Mouse (Mus musculus) erythroblast, embryonic 14.5 days (primary cell): ENCODE measurements around the gene Wnt10b. TPM values are rescaled to one million over a fixed set of nuclear protein-coding genes. Genes with fewer than 3 reads are reported as not detected.

Experiments
- H3K27me3 ChIP-seq: 2 replicates; pipeline ENCODE4 v1.6.1; 2012; ENCODE audit warnings: inconsistent platforms; ENCODE audit not compliant: control insufficient read depth
- H3K36me3 ChIP-seq: 2 replicates; pipeline ENCODE4 v1.6.1; 2012; ENCODE audit warnings: mild to moderate bottlenecking, inconsistent platforms; ENCODE audit not compliant: control insufficient read depth
- H3K4me1 ChIP-seq: 2 replicates; pipeline ENCODE4 v1.6.1; 2012; ENCODE audit warnings: inconsistent platforms; ENCODE audit not compliant: control insufficient read depth
- H3K4me3 ChIP-seq: replicated peaks from 2 replicates; pipeline ENCODE3; 2012; ENCODE audit warnings: moderate library complexity, mild to moderate bottlenecking, inconsistent platforms
- H3K9me3 ChIP-seq: 2 replicates; pipeline ENCODE4 v1.6.1; 2012; ENCODE audit warnings: low read length, inconsistent platforms, mixed read lengths; ENCODE audit not compliant: control insufficient read depth
- GATA1 ChIP-seq: IDR thresholded peaks from 2 replicates; pipeline ENCODE4 v1.6.1; 2012; ENCODE audit warnings: low read length, inconsistent platforms, mixed read lengths
- TAL1 ChIP-seq: IDR thresholded peaks from 3 replicates; pipeline ENCODE4 v1.6.1; 2012; ENCODE audit warnings: low read length, inconsistent platforms, mixed read lengths
- polyA plus RNA-seq: library from polyadenylated mRNA; stranded (reverse); fragments of >175 nt; gene quantifications from 2 replicates; pipeline ENCODE4 v1.2.3, GENCODE M21; 2012

The Wnt10b gene
- polyA plus RNA-seq, 1 experiment, result not detected

DNA sequence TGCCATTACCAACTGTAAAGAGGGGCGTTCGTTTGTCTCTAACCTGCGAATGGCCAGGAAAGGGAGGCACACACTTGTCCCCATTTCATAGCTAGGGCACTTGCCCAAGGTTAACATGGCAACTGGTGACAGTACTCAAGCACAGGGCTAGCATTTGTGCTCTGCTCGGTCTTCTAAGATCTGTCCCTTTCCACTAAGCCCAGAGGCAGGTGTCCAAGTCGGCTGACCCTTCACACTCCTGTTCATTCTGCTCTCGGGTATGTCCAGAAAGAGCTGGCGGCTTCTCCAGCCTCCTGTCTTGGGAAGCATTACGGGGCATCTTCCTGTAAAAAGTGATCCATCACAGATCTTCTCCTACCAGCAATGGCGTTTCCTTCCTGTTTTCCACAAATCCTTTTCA lies 49.6 kb downstream of the Wnt10b start:
- H3K4me3 ChIP-seq, result peak overlapping the region; percentile 63
- peaks cover 23% of the 10 kb centered on the region for H3K4me1 ChIP-seq
- TF ChIP-seq GATA1 (no peak), TAL1 (no peak)
- no peaks in the 10 kb centered on the region for H3K9me3 ChIP-seq
- peaks cover 52% of the 10 kb centered on the region for H3K27me3 ChIP-seq
- no peaks in the 10 kb centered on the region for H3K36me3 ChIP-seq

DNA sequence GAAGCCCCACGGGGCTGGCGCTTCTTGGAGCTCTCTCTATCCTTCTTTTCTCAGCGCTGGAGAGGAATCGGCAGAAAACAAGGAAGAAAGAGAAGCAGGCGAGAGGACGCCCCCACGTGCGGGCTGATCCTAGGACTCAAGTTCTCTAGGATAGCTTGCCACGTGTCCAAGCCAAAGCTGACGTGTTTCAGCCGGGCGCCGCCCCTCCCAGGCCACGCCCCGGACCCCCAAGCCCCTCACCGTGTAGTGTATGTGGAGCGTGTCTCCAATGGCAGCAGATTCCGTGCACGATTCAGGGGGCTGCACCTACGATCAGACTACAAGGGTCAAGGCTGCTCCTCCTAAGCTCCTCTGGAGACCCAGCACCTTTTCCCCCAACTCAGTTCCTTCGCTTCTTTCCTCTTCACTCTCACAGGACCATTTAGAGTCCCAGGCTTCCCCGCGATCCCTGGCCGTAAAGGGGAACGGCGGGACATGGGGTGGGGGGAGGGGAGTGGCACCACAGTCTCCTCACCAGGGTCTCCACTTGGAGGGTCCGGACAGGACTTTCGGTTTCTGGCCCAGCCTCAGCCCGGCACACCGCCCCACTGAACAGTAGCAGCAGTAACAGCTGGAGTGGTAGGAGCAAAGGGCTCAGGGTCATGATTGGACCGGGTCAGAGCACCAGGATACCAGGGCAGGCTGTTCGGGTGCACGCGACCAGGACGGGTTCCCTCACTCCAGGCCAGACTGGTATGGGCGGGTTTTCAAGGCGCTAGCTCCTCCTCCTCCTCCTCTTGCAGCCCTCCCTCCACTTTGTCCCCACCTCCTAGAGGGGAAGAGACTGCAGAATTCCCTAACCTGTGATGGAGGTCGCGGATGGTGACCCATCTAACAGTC lies 50.3 kb downstream of the Wnt10b start, which contains the start of gene Fkbp11:
Gene Fkbp11 (minus strand): TSS at position 756 of the 879 bp plus-strand sequence.
- no peak for TF ChIP-seq GATA1
- no peak for TF ChIP-seq TAL1
- Histone ChIP-seq H3K9me3 (no peaks in the 10 kb centered on the region), H3K4me1 (peaks cover 17% of the 10 kb centered on the region), H3K27me3 (peaks cover 58% of the 10 kb centered on the region), H3K4me3 (peak within 1 kb of the TSS; percentile 63), H3K36me3 (no peaks in the 10 kb centered on the region)

DNA sequence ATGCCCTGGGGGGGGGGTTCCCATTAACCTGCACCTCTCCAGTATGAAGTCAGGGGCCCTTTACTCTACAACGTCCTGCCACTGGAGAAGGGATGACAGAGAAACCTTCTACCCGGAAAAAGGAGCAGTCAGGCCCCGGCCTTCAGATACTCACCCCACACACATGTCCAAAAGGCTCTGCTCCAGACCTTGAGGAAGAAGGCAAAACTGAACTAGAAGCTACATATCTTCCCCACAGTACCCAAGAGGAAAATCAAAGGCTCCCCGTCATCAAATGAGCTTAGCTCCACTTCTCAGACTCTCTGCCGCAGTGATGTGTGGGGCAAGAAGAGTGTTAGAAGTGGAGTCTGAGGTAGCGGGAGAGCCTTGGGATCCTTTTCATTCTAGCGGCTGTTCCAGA lies 51.2 kb downstream of the Wnt10b start:
- Histone ChIP-seq H3K4me3 (peak overlapping the region; percentile 63), H3K4me1 (peaks cover 12% of the 10 kb centered on the region), H3K9me3 (no peaks in the 10 kb centered on the region), H3K27me3 (peaks cover 67% of the 10 kb centered on the region), H3K36me3 (no peaks in the 10 kb centered on the region)
- TF ChIP-seq GATA1, result no peak
- TF ChIP-seq TAL1, result no peak

DNA sequence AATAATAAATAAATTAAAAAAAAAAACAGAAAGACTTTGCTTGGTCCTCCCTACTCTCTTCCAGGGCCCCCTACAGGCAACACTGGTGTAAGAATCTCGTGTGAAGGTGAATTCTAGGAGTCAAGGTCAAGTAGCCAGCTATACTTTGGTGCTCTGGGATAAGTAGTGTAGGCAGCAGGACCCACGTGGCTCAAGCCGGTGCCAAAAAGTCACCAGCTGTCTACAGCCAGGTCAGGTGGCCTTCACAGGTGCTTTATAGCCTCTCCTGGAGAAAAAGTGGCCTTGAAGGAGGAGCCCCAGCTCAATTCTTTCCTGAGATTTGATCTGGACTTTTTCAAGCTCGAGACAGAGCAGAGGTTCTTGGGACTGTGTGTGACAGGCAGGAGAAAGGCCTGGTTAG lies 51.9 kb downstream of the Wnt10b start:
- Histone ChIP-seq H3K4me3 (no peak overlapping the region), H3K4me1 (peaks cover 12% of the 10 kb centered on the region), H3K9me3 (no peaks in the 10 kb centered on the region), H3K27me3 (peaks cover 69% of the 10 kb centered on the region), H3K36me3 (no peaks in the 10 kb centered on the region)
- TF ChIP-seq GATA1 (no peak), TAL1 (no peak)

DNA sequence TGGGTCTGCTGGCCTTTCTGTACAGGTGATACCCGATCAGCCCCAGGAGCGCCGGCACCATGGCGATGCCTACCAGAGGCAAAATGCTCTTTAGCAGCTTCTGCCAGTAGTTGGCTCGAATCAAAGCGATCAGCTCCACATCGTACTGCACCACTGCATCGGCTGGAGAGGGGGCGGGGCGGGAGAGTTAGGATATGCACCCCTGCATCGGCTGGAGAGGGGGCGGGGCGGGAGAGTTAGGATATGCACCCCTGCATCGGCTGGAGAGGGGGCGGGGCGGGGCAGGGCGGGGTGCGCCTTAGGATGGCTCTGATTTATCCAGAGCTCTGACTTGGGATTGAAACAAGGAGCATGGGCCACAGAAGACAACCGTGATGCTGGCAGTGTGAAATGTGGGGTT lies 53.5 kb downstream of the Wnt10b start:
- TF ChIP-seq GATA1 (no peak), TAL1 (no peak)

DNA sequence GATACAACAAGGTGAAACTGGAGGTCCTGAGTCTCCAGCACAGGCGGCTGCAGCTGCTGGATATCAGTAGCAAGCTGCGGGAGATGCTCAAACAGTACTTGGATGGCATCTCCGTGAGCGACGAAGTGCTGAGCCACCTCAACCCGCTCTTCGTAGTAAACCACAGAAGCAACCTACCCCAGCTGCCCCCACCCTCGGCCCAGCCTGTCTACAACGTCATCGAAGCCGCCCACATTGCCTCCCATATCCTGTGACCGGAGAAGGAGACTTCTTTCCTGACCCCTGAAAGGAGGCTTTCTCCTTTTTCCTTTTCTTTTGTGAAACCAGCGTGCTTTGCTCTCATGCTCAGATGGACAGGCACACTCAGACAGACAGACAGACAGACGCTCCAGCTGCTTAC lies 55.1 kb downstream of the Wnt10b start:
- no peaks in the 10 kb centered on the region for H3K9me3 ChIP-seq
- peaks cover 47% of the 10 kb centered on the region for H3K27me3 ChIP-seq
- no peak for TF ChIP-seq TAL1
- TF ChIP-seq GATA1, result no peak
- H3K4me3 ChIP-seq, result no peak overlapping the region
- H3K36me3 ChIP-seq, result no peaks in the 10 kb centered on the region
- peaks cover 7% of the 10 kb centered on the region for H3K4me1 ChIP-seq

More for the DNA sequence above, 53.5 kb downstream of the Wnt10b start:
- H3K4me1 ChIP-seq, result peaks cover 12% of the 10 kb centered on the region
- peaks cover 61% of the 10 kb centered on the region for H3K27me3 ChIP-seq
- no peaks in the 10 kb centered on the region for H3K36me3 ChIP-seq
- no peak overlapping the region for H3K4me3 ChIP-seq
- no peaks in the 10 kb centered on the region for H3K9me3 ChIP-seq

DNA sequence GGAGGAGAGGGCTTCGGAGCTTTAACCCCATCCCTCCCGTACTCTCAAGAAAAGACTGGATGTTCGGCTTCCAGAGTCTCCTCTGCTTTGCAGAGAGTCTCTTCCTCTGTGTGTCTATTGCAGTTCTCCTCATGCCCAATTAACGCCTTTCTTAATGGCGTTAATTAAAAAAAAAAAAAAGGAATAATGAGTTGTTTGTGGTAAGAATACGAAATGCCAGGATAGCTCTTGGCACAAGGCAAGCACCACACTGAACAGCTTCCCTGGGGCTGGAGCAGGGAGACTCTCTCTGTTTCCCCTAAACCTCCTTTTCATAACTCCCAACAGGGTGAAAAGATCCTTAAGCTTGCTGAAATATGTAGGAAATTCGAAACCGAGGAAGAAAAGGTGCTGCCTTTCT lies 55.8 kb downstream of the Wnt10b start:
- H3K36me3 ChIP-seq, result no peaks in the 10 kb centered on the region
- peaks cover under 1% of the 10 kb centered on the region; the same call in 1 of the 2 replicates for H3K4me1 ChIP-seq
- no peaks in the 10 kb centered on the region for H3K9me3 ChIP-seq
- TF ChIP-seq TAL1 (no peak), GATA1 (no peak)
- H3K27me3 ChIP-seq, result peaks cover 43% of the 10 kb centered on the region
- no peak overlapping the region for H3K4me3 ChIP-seq

Other genes starting within 250 kb of the Wnt10b start
- 2.3 and 2.7 TPM in 2 replicates for gene Kansl2, start 243.9 kb downstream of the Wnt10b start, polyA plus RNA-seq
- gene Ccnt1, start 207.2 kb downstream of the Wnt10b start, polyA plus RNA-seq, result 0.41 and 0.61 TPM in 2 replicates
- gene 4930415O20Rik, start 207.1 kb downstream of the Wnt10b start, polyA plus RNA-seq, result not detected in 2 replicates
- 1.6 TPM in 2 replicates for gene Adcy6, start 168.1 kb downstream of the Wnt10b start, polyA plus RNA-seq
- not detected in 2 replicates for gene Cacnb3, start 147.3 kb downstream of the Wnt10b start, polyA plus RNA-seq
- 7.9 and 8.4 TPM in 2 replicates for gene Ddx23, start 115.3 kb downstream of the Wnt10b start, polyA plus RNA-seq
- gene Rnd1, start 100.7 kb downstream of the Wnt10b start, polyA plus RNA-seq, result 0.02 TPM in 1 of 2 replicates, not detected in the other
- gene Ccdc65, start 69.9 kb downstream of the Wnt10b start, polyA plus RNA-seq, result 0.08 TPM in 1 of 2 replicates, not detected in the other
- gene Fkbp11, start 50.0 kb downstream of the Wnt10b start, polyA plus RNA-seq, result 0.06 and 0.19 TPM in 2 replicates
- 0.11 and 0.14 TPM in 2 replicates for gene Arf3, start 14.9 kb downstream of the Wnt10b start, polyA plus RNA-seq
- gene Wnt1, start 11.7 kb upstream of the Wnt10b start, polyA plus RNA-seq, result not detected in 2 replicates
- 0.01 and 0.02 TPM in 2 replicates for gene Ddn, start 31.3 kb upstream of the Wnt10b start, polyA plus RNA-seq
- gene Prkag1, start 53.4 kb upstream of the Wnt10b start, polyA plus RNA-seq, result 54.6 and 55.9 TPM in 2 replicates
- 1.5 and 2.6 TPM in 2 replicates for gene Kmt2d, start 93.1 kb upstream of the Wnt10b start, polyA plus RNA-seq
- 0.24 and 0.38 TPM in 2 replicates for gene Rhebl1, start 116.4 kb upstream of the Wnt10b start, polyA plus RNA-seq
- gene Dhh, start 120.4 kb upstream of the Wnt10b start, polyA plus RNA-seq, result not detected in 2 replicates
- 0.37 and 0.59 TPM in 2 replicates for gene Lmbr1l, start 140.1 kb upstream of the Wnt10b start, polyA plus RNA-seq
- gene Tuba1b, start 156.4 kb upstream of the Wnt10b start, polyA plus RNA-seq, result 71.2 and 76.8 TPM in 2 replicates
- gene Gm49450, start 175.4 kb upstream of the Wnt10b start, polyA plus RNA-seq, result not detected in 2 replicates
- gene Tuba1a, start 175.6 kb upstream of the Wnt10b start, polyA plus RNA-seq, result 4.0 and 13.4 TPM in 2 replicates